Mouse (Mus musculus) cerebellum, adult 2 months (tissue): ENCODE results near the gene Fgd1. TPM values are rescaled to one million over a fixed set of nuclear protein-coding genes. Genes with fewer than 3 reads are reported as not detected.
A peak's percentile ranks its signal among the peaks of the same experiment; 100 is the strongest.

Source experiments
- DNase-seq, 2 experiments: peaks; one replicate each; pipeline ENCODE4 v3.0.0; 2021
- H3K27ac ChIP-seq: fragments of 200-500 bp; 2 replicates; pipeline ENCODE4 v1.5.1; 2012; ENCODE audit warnings: low read length, control low read depth, inconsistent platforms; ENCODE audit not compliant: insufficient read depth
- H3K27me3 ChIP-seq: fragments of 200-500 bp; 2 replicates; pipeline ENCODE4 v1.6.1; 2012; ENCODE audit warnings: inconsistent platforms, mild to moderate bottlenecking, low read length, moderate library complexity; ENCODE audit not compliant: control insufficient read depth, insufficient read depth
- H3K4me1 ChIP-seq: fragments of 200-500 bp; 2 replicates; pipeline ENCODE4 v1.6.1; 2011; ENCODE audit warnings: low read length; ENCODE audit not compliant: control insufficient read depth, insufficient read depth
- H3K4me3 ChIP-seq: fragments of 200-500 bp; replicated peaks from 2 replicates; pipeline ENCODE3; 2011; ENCODE audit warnings: mild to moderate bottlenecking, low read depth, low read length, control low read depth; ENCODE audit not compliant: insufficient read depth
- CTCF ChIP-seq: fragments of 200-500 bp; IDR thresholded peaks from 2 replicates; pipeline ENCODE4 v1.5.1; 2011; ENCODE audit warnings: low read depth, mild to moderate bottlenecking, control low read depth, low read length, moderate library complexity, borderline replicate concordance; ENCODE audit not compliant: insufficient read depth
- POLR2A ChIP-seq: fragments of 200-500 bp; IDR thresholded peaks from 2 replicates; pipeline ENCODE4 v1.6.1; 2011; ENCODE audit warnings: low read length, control low read depth, borderline replicate concordance; ENCODE audit not compliant: insufficient read depth
- WGBS: fragments of 180-500 bp; shearing (Covaris S2); methylation state at CpG from one replicate; pipeline ENCODE4 v1.1.7; 2018; 5-methylcytosine and 5-hydroxymethylcytosine counted together
- polyA plus RNA-seq: library from polyadenylated mRNA; depleted of rRNA; stranded (reverse); fragments of >200 nt; gene quantifications from 2 replicates; pipeline ENCODE4 v1.2.3, GENCODE M21; 2012; rRNA removed

The Fgd1 gene
- 16.8 and 16.9 TPM in 2 replicates for polyA plus RNA-seq

DNA sequence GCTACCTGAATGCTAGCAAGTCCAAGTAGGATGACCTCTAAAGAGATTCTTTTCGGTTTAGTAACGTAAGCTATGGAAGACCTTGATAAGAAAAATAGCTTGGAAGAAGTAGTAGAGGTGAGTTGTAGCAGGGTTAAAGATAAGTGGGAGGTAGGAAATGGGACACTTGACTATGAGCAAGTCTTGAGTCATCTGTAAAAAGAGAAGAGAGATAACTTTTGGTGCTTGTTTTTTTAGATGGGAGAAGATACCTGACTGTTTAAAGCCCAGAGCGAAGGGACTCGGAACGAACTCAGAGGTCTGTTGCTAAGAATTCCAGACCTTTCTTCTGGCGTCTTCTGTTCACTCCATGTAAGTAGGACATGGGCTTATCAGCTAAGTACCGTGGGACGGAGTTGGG, at the start of gene Fgd1:
Gene Fgd1, plus strand, starts transcription at position 301 of the 400 bp plus-strand sequence.
- peak within 1 kb of the TSS; percentile 66 for H3K27ac ChIP-seq
- H3K27me3 ChIP-seq, result no peaks in the 10 kb centered on the region
- 95% methylated on average over 8 of the region's 8 CpGs for WGBS
- peaks cover 3% of the 10 kb centered on the region; the same call in 1 of the 2 replicates for H3K4me1 ChIP-seq
- peak within 1 kb of the TSS; percentile 82 for H3K4me3 ChIP-seq
- DNase-seq, result no peak
- TF ChIP-seq CTCF (no peak), POLR2A (no peak)

- Histone ChIP-seq H3K27me3 (no peaks in the 10 kb centered on the region), H3K4me3 (no peak overlapping the region), H3K27ac (no peak overlapping the region), H3K4me1 (no peaks in the 10 kb centered on the region)
- DNase-seq, result no peak
- WGBS, result 88% methylated on average over 3 of the region's 3 CpGs
- TF ChIP-seq POLR2A (no peak), CTCF (no peak)
These were observed 49.2 kb upstream of the Fgd1 start for GRCm38 (mm10) chrX:150996775-150997174.

DNA sequence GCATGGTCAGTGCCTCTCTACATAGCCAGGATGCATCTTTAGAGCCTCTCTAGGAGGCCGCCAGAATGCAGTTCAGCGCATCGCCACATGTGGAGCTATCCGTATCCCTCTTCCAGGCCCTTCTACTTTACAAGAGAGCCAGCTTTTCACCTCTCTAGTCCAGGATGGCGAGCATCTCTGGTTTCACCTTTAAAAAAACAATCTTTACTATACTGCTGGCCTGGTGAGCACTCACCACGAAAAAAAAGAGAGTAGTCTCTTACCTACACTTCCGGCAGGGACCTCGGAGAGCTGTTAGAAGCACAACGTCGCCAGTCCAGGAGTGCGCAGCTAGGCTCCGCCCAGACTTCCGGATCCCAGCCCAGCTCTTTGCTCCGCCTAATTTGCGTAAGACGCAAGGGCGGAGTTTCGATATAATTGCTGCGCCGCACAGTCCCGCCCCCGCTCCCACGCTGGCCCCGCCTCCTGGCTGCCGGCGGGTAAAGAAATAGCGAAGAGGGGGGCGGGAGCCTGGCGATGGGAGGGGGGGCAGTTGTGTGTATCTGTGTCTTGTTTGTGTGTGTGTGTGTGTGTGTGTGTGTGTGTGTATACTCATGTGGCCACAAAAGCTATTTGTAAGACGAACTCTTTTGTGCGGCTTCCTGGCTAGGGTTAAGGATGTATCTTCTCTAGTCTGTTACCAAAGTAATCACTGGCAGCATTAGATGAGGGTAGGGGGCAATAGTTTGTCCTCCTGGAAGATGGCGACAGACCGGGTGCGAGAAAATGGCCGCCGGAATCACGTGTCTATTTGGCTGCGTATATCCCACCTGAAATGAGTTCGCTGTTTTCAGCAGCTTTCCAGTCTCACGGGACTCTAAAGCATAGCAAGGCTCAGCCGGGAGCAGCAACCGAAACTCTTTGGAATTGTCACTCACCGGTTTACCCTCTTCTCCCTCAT, 28.7 kb upstream of the Fgd1 start, which contains the start of gene Gnl3l:
Gene Gnl3l, minus strand, starts transcription at position 385 of the 940 bp plus-strand sequence.
- H3K4me3 ChIP-seq, result peak within 1 kb of the TSS; percentile 95
- DNase-seq, result peak; percentile 88 to 89
- H3K27me3 ChIP-seq, result no peaks in the 10 kb centered on the region
- 0 out of 2 replicates have a peak, but pooled peaks cover 2% of the 10 kb centered on the region for H3K4me1 ChIP-seq
- TF ChIP-seq CTCF (peak; percentile 44; the same call in 1 of the 2 replicates), POLR2A (peak; percentile 72; the same call in 1 of the 2 replicates)
- WGBS, result 8% methylated on average over 43 of the region's 43 CpGs
- peak within 1 kb of the TSS; percentile 93 for H3K27ac ChIP-seq

DNA sequence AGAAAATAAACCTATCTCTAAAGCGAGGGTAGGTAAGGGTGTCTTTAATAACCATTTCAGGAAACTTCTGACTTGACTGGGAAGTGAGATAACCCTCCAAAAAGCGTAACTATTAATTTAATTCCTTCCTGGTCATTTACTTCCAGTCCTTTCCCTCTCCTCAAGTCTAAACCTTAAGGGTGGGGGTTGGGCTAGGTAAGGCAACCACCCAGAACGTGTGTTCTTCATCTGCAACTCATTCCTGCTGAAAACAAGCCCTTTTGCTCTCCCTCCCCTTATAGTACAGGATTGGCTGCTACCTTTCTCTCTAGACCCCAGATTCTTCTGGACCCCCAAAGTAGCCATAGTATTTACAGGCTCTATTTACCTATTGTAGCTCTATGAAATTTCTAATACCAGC, 28.1 kb upstream of the Fgd1 start:
- WGBS, result 3% methylated on average over 3 of the region's 3 CpGs
- no peaks in the 10 kb centered on the region for H3K27me3 ChIP-seq
- 0 out of 2 replicates have a peak, but pooled peaks cover 2% of the 10 kb centered on the region for H3K4me1 ChIP-seq
- H3K27ac ChIP-seq, result peak overlapping the region; percentile 93; the same call in 1 of the 2 replicates
- H3K4me3 ChIP-seq, result peak overlapping the region; percentile 95
- peak in 1 of 2 experiments; percentile 23 for DNase-seq
- no peak for TF ChIP-seq POLR2A
- no peak for TF ChIP-seq CTCF

GRCm38 (mm10) chrX:151018798-151019197, 27.2 kb upstream of the Fgd1 start:
- Histone ChIP-seq H3K27me3 (no peaks in the 10 kb centered on the region), H3K4me1 (0 out of 2 replicates have a peak, but pooled peaks cover 2% of the 10 kb centered on the region), H3K4me3 (no peak overlapping the region), H3K27ac (no peak overlapping the region)
- no peak for DNase-seq
- 92% methylated on average over 3 of the region's 3 CpGs for WGBS
- TF ChIP-seq POLR2A (no peak), CTCF (no peak)

- no peak overlapping the region for H3K27ac ChIP-seq
- no peak for DNase-seq
- H3K4me3 ChIP-seq, result no peak overlapping the region
- 80% methylated on average over 3 of the region's 3 CpGs for WGBS
- TF ChIP-seq POLR2A (no peak), CTCF (no peak)
- no peaks in the 10 kb centered on the region for H3K4me1 ChIP-seq
- no peaks in the 10 kb centered on the region for H3K27me3 ChIP-seq
These were observed 14.6 kb upstream of the Fgd1 start for GRCm38 (mm10) chrX:151031400-151031799.

DNA sequence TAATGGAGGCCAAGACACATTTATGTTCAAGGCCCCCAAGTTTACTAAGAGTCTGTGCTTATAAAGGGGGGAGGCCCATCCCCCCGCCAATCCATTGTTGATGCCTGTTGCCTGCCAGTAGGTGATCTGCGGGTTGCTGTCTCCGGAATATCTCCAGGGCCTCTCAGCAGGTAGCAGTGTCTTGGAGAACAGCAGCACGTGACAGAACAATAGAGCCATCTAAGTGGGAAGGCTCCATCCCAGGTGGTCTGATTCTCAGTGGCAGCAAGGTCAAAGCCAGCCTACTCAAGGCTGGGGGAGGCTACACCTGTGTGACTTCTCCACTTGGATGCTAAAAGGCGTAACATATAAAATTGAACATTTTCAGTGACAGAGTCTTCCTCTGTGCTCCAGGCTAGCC, 4.7 kb upstream of the Fgd1 start:
- Histone ChIP-seq H3K4me1 (no peaks in the 10 kb centered on the region), H3K4me3 (no peak overlapping the region), H3K27ac (no peak overlapping the region), H3K27me3 (no peaks in the 10 kb centered on the region)
- no peak for TF ChIP-seq CTCF
- TF ChIP-seq POLR2A, result no peak
- no peak for DNase-seq
- 53% methylated on average over 5 of the region's 5 CpGs for WGBS
